Mouse (Mus musculus) E14TG2a.4 (cell line): Measurements from ENCODE around the gene Il1r1.

ENCODE experiments used
- CTCF ChIP-seq: conservative IDR thresholded peaks from 2 replicates; pipeline ENCODE4 v1.5.1; 2014; ENCODE audit warnings: low read length
- NANOG ChIP-seq: IDR thresholded peaks from 2 replicates; pipeline ENCODE4 v1.6.1; 2014; ENCODE audit warnings: borderline replicate concordance, low read length, mixed read lengths
- POU5F1 ChIP-seq: IDR thresholded peaks from 2 replicates; pipeline ENCODE4 v1.6.1; 2014; ENCODE audit warnings: low read length, borderline replicate concordance

DNA sequence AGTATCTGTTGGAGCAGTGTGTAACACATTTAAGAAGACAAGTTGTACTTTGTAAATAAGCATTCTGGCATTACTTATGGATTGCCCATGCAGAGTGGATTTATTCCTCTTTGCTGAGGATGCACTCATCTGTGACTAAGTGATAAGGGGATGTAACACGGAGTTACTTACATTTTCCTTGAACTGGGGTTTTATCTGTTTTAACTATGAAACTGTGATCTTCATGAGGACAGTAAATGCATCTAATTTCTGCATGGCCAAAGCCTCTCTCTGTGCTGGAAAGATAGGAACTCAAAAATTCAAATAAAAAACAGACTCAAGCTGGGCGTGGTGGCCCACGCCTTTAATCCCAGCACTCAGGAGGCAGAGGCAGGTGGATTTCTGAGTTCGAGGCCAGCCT, 115.2 kb downstream of the Il1r1 start:
- TF ChIP-seq CTCF (no peak), POU5F1 (no peak), NANOG (no peak)
